Mouse (Mus musculus): ENCODE data around the gene Gm5624.
"Not testable (repeated sequence)": the region's sequence is repeated elsewhere in the genome, so short reads cannot be mapped to it uniquely, and the experiment has no call there.

Gm5624 gene

DNA sequence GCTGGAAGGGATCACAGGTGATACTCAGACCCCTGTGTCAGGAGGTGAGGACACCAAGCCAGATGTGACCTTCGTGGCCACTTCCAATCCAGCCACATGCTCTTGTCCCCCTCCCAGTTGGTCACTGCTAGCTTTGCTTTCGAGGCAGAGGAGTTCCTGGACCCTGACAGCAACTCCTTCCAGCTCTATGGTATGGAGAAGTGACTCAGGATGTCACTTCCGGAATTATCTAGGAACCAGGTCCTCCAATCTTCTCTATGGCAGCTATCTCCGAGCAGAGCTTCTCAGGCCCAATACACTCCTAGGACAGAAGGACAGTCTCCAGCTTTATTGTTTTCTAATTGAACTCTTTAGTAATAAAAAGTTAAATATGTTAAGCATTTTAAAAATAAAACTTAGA, at the start of gene Gm5624:
TSS of gene Gm5624 (minus strand) at position 202 of the 400 bp plus-strand sequence.
- not testable (repeated sequence) for DNase-seq (ENCODE audit: low read depth, low spot score)

DNA sequence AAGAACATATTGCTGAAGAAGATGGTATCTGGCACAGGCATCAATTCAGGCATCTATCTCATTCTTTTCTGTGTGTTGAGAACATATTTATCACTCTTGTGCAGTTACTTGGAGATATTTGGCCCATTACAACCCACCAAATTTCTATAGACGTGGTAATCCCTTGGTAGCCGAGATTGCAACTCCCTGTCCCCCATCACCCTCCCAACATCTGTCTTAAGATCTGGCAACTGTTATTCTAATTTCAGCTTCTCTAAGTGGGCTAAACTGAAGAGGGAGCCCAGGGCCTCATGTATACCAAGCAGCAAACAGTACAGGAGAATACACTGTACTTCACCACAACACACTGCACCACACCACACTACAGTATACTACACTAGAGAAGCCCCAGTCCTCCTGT, 36.0 kb downstream of the Gm5624 start:
- not testable (repeated sequence) for DNase-seq (ENCODE audit: low read depth, low spot score)

DNA sequence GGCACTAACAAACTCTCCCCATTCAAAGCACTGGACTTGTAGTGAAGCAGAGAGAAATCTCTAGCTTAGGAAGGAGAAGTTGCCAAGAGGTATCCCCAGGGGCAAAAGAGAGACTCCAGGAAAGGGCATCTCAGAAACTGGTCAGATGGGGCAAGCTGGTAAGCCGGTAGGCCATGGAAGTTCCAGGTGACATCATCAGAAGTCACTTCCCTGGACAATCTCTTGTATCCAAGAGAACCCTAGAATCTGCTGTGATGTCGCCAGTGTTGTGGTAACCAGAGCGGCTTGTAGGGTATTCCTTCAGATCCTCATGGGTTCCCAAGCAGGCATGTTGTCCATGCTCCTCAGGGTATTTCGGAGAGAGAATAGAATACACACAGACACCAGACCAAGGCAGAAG, 44.9 kb downstream of the Gm5624 start, which contains the start of gene Gm8247:
TSS of gene Gm8247 (plus strand) at position 301 of the 400 bp plus-strand sequence.
- not testable (repeated sequence) for DNase-seq (ENCODE audit: low read depth, low spot score)

DNA sequence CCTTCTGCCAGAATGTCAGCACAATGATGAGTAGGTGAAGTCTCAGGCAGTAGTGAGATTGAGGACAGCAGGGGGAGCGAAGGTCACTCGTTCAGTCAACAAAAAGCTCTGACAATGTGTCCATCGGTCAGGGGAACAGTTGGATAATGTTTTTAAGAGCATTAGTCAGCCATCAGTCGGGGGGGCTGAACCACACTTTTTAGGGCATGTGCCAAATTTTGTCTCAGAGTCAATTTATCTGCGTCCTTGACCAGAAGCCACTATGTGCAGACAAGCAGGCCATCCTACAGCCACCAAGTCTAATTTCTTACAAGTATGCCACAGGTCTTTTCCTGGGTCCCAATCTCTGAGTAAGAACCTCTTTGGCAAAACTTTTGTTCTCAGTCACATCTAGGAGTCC, 79.8 kb downstream of the Gm5624 start:
- DNase-seq (ENCODE audit: low read depth, low spot score), result not testable (repeated sequence)

DNA sequence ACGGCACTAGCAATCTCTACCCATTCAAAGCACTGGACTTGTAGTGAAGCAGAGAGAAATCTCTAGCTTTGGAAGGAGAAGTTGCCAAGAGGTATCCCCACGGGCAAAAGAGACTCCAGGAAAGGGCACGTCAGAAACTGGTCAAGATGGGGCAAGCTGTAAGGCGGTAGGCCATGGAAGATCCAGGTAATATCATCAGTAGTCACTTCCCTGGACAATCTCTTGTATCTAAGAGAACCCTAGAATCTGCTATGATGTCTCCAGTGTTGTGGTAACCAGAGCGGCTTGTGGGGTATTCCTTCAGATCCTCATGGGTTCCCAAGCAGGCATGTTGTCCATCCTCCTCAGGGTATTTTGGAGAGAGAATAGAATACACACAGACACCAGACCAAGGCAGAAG, 109.8 kb downstream of the Gm5624 start, which contains the start of gene Gm17093:
TSS of gene Gm17093 (plus strand) at position 301 of the 400 bp plus-strand sequence.
- not testable (repeated sequence) for DNase-seq (ENCODE audit: low read depth, low spot score)

All from telencephalon, adult 2 months (tissue).